Mouse (Mus musculus) heart, adult 11 months (tissue): ENCODE results near the gene Senp2.

ENCODE experiments used
- DNase-seq: peaks from one replicate; pipeline ENCODE4 v3.0.0; 2022

The Senp2 gene

DNA sequence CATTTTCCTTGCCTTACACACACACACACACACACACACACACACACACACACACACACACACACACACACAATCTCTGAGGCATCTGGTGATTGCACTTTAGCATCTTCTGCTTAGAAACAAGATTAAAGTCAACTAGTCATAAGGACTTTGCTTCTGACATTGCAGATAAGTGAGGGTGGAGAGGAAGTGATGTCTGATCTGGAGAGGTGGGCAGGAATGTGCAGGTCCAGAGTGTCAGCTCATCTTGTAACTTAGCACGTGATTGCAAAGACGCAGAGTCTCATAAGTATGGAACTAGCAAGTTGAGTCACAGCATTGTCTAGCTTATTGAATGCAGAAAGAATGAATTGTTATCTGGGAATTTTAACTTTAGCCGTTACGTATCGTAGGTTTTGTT lies 18.2 kb downstream of the Senp2 start:
- peak; percentile 46 for DNase-seq

DNA sequence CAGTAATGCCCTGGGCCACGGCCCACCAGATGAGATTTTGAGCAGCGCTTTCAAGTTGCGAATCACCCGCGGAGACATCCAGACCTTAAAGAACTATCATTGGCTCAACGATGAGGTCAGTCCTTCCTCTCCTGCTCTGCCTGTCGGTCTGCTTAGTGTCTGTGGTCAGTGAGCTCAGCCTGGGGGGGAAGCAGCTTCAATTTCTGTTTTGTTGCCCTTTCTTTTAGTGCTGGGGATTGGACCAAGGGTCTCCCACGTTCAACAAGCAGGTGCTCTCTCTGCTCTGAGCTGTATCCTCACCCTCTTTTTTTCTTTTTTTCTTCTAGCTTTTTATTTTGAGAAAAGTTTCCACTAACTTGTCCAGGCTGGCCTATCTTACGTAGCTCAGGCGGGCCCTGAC lies 29.3 kb downstream of the Senp2 start:
- peak; percentile 82 for DNase-seq

DNA sequence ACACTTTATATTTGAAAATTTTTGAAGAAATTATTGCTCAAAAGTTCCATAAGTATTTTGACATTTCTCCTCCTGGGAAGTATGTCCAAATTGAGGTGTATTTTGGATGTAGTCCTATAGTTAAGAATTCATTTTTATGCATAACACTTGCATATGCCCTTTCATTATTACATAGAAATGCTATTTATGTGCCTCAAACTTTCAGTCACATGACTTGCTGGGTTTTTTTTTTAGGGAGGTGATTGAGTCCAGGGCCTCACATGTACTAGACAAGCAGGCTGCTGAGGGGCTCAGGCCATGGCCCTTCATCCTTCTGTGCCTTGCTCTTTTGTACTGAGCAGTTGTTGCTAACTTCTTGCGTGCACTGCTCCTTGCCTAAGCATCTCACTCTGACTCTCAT lies 30.7 kb downstream of the Senp2 start:
- peak; percentile 15 for DNase-seq

DNA sequence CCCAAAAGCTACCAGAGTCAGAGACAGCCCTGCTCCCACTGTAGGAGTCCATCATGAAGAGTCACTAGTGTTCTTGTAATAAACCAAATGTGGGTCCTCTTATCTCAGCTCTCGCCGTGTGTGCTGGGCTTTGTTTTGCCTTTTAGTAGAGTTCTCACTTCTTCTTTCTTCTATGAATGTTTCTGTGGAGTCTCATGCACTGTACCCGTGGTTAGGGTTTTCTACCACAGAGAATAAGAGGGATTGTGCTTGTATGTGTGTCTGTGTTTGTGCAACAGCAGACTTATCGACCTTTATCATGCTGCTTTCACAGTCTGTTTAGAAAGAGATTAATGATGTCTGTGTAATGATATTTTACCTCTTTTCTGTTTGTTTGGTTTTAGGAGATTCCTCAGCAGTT lies 34.5 kb downstream of the Senp2 start:
- peak; percentile 49 for DNase-seq

DNA sequence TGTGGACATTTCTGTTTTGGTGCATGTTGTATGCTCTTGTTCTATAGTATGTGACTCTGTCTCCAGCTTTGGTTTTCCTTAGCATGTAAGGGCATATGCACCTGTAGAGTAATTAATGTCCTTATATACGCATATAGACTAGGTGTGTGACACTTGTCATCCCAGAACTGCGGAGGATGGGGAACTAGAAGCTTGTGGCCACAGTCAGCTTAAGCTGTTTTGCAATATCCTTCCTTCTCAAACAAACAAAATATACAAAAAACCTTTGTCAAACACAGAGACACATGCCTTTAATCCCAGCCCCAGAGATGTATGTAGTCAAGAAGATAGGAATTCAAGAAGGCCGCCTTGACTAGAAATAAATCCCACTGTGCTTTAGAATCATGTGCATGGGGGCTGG lies 36.6 kb downstream of the Senp2 start:
- DNase-seq, result peak; percentile 59

DNA sequence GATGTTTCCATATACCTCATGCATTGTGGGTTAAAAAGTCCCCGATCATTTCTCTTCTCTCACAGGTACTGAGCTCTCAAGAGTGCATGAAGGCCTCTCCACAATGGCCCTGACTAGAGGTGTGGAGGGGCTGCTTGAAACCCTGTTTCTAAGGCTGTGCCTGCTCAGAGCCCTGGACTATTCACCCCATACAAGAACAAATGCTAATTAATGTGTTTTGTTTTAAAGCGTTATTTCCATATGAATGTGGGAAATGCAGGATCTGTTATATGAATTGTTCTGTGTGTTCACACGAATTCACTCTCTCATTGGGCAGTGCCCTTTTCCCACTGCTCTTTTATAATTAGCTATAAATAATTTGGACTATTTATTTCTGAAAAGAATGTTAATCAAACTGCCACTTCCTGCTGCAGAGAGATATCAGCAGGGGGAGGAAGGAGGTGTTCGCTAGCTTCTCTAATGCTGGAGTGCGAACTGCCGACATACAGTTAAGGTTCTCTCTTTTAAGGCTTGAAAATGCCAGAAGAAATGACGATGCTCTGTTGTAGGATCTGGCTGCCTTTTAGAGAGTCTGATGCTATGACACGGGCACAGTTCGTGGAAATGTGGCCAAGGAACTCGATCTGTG lies 37.6 kb downstream of the Senp2 start:
- DNase-seq, result no peak

DNA sequence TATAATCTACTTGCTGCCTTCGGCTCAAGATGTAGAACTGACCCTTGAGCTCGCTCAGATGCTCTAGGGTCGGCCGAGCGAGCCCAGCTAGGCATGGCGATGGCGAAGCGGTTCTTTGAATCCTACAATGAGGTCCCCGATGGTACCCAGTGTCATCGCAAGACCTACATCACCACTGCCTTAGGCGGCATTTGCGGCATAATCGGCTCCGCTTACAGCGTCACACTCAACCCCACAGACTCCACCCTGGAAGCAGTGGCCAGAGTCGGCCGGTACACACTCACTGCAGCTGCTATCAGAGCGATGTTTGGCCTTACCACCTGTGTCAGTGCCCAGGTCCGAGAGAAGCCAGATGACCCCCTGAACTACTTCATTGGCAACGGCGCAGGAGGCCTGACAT lies 44.1 kb downstream of the Senp2 start:
- DNase-seq, result peak; percentile 87

DNA sequence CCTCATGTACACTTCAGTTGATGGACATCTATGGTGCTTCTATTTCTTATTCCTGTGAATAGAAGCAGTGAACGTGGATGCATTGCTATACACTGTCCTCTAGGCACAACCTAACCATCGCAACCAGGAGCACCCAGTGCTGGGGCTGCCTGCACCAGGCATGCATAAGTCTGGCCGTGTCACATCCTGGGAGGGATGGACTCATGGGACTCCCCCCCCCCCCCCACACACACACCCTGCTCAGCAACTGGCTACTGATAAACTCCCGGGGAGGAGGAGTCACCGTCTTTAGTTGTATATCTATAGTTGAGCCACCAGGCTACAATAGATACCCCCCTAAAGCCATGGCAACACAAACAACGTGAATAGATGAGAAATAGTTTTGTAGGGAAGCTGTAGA lies 48.2 kb downstream of the Senp2 start:
- peak; percentile 44 for DNase-seq

DNA sequence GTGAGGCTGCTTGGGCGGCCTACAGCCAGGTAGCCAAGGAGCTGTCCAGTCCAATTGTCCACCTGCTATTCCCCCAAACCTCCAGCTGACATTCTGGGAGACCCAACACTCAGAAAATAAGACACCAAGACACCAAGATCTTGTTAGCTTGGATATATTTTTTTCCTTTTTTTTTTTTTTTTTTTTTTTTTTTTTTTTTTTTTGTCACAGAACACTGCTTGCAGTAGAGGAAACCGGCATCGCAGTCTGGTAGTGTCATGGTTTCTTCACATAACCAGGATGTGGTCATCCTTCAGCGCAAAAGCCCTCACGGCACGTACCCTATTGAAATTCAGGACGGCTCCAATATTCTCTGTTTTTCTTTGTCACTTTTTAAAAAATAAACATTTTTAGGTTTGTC lies 49.6 kb downstream of the Senp2 start:
- peak; percentile 48 for DNase-seq

DNA sequence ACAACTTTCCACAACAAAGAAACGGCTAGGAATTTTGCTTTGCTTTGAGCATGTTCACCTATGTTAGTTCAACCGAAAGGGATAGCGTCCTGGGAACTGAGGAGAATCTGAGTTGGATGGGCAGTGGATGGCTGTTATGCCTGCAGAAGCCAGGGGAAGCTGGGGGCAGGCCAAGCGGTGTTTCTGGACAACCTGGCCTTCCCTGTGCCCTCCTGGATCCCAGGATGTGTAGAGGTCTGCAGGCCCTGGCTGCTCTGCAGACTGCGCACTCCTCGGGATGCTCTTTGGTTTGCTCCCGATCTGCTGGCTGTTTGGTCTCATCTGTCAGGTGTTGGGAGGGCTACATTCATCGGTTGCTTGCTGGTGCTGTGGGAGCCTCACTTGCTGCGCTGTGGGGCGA lies 51.1 kb downstream of the Senp2 start:
- peak; percentile 58 for DNase-seq

DNA sequence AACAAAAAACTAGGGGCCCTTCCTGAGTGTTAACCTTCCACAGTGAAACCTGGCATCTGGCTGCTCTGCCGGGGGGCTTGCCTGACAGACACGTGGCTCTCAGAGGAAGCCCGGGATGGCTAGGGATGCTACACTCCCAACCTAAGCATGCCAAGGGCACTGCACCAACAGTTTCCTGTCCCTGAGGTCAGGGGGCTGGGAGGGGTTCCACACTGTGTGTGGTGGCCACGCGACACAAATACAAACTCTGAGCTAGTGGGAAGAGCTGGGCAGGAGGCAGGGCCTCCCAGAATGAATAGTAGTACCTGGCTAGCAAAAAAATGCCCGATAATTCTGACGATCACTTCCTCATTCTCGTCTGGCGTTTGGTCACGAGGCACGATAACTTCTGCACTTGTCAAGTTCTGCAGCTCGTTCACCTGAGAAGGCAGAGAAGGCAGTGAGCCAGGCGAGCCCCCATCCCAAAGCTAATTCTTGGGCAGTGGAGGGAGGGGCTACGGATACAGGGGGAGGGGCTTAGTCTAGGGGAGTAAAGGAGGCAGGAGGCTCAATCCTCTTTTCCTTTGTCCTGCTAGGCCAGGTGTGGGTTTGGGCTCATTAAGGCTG lies 52.4 kb downstream of the Senp2 start:
- DNase-seq, result peak; percentile 87

DNA sequence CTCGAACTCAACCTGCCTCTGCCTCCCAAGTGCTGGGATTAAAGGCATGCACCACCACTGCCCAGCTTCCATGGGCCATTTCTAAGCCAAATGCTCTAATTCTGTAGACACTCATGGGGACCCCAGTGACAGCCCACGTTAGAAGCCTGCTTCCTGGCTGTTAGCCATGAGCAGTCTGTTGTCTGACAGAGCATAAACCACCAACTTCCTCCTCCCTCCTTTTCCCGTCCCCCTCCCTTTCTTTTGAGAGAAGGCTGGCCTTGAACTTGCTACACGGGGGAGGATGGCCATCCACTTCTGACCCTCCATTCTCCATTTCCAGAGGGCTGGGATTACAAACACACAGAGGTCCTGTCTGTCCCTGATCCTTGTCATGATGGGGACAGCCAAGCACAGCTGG lies 53.0 kb downstream of the Senp2 start:
- DNase-seq, result peak; percentile 64

DNA sequence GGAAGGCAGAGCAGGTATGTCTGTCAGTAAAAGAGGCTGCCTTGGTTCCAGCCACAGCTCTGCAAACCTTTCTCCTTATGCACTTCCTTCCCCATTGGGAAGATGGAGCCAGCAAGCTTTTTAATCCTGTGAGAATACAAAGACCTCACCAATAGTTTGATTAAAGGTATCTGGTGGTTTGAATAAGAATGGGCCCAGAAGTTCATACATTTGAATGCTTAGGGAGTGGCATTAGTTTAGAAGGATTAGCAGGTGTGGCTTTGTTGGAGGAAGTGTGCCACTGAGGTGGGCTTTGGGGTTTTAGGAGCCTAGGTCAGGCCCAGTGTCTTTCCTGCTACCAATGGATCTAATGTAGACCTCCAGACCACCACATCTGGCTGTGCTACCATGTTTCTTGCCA lies 56.3 kb downstream of the Senp2 start:
- no peak for DNase-seq

DNA sequence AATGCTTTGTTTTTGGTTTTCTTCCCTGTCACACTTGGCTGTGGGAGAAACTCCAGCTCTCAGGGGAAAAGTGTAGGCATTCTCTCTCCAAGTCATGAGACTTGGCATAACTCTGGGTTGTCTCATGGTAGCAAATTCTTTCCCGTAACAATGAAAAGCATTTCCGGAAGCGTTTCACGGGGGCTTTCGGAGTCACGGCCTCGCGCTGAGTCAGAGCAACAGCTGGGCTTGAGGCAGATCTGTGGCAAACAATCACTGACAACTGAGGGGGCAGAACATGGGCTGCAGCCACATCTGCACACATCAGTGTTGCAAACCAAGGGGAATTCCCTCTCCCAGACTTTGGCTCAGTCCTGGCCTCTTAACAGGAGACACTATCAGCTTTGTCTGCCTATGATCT lies 58.1 kb downstream of the Senp2 start:
- DNase-seq, result peak; percentile 97

DNA sequence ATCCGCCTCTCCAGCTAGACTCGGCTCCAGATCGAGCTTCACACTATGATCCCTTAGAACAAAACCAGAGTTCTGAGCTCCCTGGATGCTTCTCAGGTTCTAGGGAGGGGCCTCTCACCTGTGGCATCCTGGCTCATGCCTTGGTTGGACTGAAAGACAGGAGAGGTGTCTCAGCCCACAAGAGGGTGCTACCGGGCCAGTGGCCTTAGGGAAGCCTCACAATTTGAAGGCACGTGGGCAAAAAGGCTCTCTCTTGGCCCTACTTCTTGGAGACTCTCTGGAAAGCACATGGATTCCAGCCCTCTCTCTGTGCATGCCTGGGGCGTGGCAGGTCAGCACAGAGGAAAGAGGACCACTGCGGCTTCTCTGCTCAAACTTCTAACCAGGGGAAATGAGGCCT lies 62.1 kb downstream of the Senp2 start:
- no peak for DNase-seq

DNA sequence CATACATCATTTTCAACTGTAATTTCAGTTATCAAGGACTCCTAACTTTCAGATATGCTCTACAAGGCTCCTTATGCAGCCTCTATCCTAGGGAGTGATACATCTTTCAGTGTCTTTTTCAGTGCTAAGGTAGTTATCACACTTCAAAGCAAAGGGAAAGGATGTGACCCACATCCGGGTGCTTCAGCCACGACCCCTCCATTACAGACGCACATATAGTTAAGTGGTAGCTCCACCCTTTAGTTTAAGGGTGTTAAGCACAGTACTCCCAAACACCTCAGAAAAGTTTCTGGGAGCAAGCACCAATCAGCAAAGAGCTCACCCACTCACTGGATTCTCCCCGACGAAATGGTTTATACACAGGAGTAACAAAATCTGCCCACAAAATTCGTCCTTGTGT lies 65.8 kb downstream of the Senp2 start:
- no peak for DNase-seq

DNA sequence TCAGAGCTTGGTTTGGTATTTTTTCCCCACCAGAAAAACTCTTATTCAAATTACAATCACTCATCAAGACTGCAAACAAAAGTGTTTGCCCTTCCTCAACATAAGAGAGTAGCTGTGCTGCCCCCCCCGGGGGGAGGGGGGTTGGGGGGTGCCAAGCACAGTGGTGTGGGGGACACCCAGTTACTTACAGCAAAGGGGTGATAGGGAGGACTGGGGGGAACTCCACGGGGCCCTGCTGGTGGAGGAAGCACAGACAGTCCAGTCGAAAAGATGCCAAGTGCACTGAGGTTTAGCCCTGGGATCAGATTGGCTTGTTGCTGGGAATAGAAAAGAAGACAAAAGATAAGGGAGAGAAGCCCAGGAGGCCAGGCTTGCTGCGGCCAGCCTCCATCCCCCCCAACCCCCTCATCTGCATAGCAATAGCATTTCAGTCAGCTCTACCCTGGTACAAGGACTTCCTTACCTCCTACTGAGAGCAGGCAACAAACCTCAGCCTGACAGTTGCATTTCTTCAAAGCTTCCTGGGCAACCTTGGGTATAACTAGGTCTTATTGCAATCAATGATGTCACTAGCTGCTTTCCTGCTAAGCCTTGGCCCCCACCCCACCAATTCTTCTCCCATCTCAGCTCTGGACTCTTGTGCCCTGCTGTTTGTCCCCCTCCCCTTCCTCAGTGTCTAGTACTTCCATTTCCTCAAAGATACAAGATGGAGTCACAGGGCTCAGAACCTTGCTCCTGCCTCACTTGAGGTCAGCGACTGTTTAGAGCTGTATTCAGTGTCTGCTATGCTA lies 66.7 kb downstream of the Senp2 start:
- no peak for DNase-seq

DNA sequence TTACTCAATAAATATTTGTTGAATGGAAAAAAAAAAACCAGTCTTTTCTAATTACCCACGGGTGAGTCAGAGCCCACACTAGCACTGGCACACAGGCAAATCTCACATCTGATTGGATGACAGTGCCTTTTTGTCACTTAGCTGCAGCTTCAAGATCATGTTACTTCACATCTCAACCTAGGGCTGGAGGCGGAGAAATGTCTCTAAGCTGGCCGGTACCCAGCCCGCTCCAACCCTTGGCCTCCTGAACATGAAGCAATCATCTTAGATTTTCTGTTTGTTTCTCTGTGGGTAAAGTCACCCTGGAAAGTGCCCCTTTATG lies 67.3 kb downstream of the Senp2 start:
- DNase-seq, result peak; percentile 91

DNA sequence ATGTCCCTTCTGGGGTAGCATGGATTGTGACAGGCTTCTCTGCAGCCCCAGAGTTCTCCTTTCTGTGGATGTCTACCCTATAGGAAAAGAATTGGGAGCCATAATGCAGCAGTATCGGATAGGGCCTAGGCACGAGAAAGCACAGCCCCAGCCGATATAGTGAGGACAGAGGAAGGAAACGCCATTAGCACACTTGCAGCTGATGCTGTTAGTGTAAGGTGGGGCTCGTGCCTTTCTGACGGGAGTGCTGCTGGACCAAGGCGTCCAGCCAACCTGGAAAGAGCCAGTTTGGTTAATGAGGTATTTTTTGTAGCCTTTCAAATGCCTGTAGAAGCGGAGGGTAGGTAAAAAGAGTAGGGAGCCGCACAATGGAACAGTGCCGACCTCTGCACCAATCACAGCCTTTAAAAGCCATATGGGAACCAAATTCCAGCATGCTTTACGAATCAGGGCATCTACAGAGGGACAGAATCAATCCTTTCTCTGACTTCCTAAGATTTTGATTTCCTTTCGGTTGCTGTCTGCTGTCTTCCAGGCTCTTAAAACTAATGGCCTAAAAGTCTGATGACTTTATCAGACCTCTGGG lies 70.9 kb downstream of the Senp2 start:
- no peak for DNase-seq

DNA sequence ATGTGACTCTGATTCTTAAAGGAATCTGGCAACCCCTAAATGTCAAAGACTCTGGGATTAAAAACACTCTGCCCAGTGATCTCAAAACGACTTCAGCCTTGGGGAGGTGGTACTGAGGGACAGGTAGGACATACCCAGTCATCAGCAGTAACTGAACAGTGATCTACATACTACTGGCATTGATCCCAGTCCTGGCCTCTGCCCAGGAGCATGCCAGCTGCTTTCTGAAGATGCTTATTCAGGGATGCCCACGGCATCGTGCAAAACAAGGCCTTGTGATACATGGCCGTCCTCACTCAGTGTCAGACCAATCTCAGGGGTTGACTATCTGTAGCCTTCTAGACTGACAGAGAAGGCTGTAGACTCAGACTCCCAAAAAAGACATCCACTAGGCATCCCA lies 76.1 kb downstream of the Senp2 start:
- DNase-seq, result no peak

DNA sequence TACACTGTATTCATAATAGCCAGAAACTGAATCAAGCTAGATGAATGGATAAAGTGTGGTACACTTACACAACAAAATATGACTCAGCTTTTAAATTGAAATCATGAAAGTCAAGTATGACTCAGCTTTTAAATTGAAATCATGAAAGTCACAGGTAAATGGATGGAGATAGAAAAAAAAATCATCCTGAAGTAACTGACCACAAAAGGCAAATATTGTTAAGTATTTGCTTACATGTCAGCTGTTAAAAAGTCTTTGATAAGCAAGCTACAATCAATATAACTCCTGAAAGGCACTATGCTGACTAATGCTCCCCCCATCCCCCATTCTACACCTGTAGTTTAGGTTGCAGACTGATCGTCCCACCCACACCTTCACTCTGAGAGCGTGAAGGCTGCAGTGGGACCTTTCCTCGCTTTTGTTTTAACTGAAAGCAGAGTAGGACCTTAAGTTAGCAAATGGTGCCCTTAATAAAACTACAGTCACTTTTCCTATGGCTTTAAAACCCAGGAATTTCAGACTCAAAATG lies 82.0 kb downstream of the Senp2 start:
- no peak for DNase-seq

DNA sequence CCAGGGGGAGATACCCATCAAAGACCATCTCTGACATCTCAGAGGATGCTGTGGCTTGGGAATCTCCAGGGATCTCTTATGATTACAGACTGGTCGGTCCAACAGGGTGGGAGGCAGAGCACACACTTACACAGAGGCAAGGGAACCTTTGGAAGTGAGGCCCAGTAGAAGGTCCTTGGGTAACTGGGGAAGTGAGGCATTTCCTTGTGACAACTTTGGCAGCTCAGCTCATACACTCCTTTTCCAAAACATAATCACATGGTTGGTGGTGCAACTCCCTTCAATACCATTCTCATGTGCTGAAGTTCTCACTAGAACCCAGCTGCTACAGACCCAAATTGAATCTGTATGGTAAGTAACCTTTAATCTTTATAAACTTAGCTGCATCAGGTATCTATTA lies 86.5 kb downstream of the Senp2 start:
- DNase-seq, result no peak

DNA sequence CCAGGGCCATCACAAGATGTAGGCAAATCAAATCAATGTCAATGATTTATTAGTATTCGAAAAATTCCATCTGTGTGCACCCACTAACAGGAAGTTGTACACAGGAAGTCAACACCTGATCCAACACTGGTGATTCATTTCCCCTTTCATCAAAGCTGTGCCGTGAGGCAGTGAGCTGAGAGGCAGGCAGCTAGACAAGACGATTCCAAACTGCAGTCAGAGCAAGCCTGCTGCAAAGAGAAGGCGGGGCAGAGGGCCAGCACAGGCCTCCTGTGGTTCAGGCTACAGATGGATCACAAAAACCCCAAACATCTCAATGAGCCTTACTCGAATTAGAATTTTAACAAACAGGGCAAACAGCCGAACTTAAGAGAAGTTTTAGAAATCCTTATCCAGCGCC lies 88.4 kb downstream of the Senp2 start:
- DNase-seq, result no peak
